Mouse (Mus musculus) heart, embryonic 13.5 days (tissue): ENCODE measurements at regions not wholly inside any gene's neighbourhood (a gene's known extent, or its start where the extent isn't known, plus 50 kb on each side); places are given as distances from the start of the nearest gene placed in this dataset. TPM values are rescaled to one million over a fixed set of nuclear protein-coding genes. Genes with fewer than 3 reads are reported as not detected.

ENCODE experiments used
- microRNA-seq: library from miRNA; unstranded; fragments of <30 nt; microRNA quantifications from one replicate; pipeline ENCODE4, GENCODE M21; 2016

Small RNA genes lying in the stretch of these regions (microRNA-seq; reads per million reads assigned to microRNA genes)
- gene Gm23364 = not detected
